In the genomic region with DNA sequence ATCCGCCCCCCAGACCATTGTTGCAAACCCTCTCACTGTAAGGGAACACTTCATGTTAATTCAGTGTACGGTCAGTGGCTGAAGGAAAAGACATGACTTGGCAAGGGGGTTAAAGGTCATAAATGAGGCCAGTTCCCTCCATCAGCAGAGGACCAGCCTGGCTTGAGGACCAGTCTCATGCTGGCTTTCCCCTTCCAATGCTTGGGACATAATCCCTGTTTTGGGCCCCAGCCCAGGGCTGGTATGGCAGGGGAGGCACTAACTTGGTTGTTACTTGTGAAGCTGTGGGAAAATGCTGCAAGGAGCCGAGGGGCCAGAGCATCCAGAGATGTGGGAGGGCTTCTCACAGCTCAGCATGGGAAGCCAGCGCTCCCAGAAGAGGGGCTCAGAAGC, we compare ENCODE assay signal across 13 mouse cellular contexts. TPM values are rescaled to one million over a fixed set of nuclear protein-coding genes. Genes with fewer than 3 reads are reported as not detected.
DNase-seq lines count a peak whose midpoint lies in the region; ATAC-seq and TF ChIP-seq lines count a peak whose summit lies in the region.
"Had no signal": no experiment of that assay in that cellular context is flagged by ENCODE, and none has a peak within 500 bp of the region (broad histone marks: within the 10 kb centered on the region; RNA-seq: fewer than 3 reads in every experiment).

No protein-coding gene starts in this region.

- H3K9ac ChIP-seq in intestine, embryonic 14.5 days (ENCODE audit: low read length) = no peak overlapping the region
- no peak overlapping the region for H3K9ac ChIP-seq in intestine, postnatal 0 days (ENCODE audit: low read depth, low read length)
- no peak overlapping the region for H3K9ac ChIP-seq in embryonic facial prominence, embryonic 12.5 days
- H3K9ac ChIP-seq: forebrain, embryonic 13.5 days had no signal

- H3K9me3 ChIP-seq in intestine, embryonic 14.5 days (ENCODE audit: control insufficient read depth, low read length) = no peaks in the 10 kb centered on the region
- no peaks in the 10 kb centered on the region for H3K9me3 ChIP-seq in intestine, postnatal 0 days (ENCODE audit: control insufficient read depth)
- no peaks in the 10 kb centered on the region for H3K9me3 ChIP-seq in E14TG2a.4 (ENCODE audit: low read length)
- H3K9me3 ChIP-seq in embryonic facial prominence, embryonic 12.5 days = no peaks in the 10 kb centered on the region
- H3K9me3 ChIP-seq: forebrain, embryonic 13.5 days had no signal

- peaks cover 48% of the 10 kb centered on the region for H3K4me1 ChIP-seq in cerebellum, adult 2 months (ENCODE audit: control insufficient read depth, insufficient read depth, low read length)
- peaks cover 5% of the 10 kb centered on the region; the same call in 1 of the 2 replicates for H3K4me1 ChIP-seq in intestine, embryonic 14.5 days (replicated peaks; ENCODE audit: control insufficient read depth, insufficient read depth, low read length)
- no peaks in the 10 kb centered on the region for H3K4me1 ChIP-seq in intestine, postnatal 0 days (replicated peaks; ENCODE audit: control insufficient read depth, insufficient read depth, low read length)
- H3K4me1 ChIP-seq in E14TG2a.4 (replicated peaks; ENCODE audit: low read depth, low read length) = peaks cover 81% of the 10 kb centered on the region
- H3K4me1 ChIP-seq in embryonic facial prominence, embryonic 12.5 days = peaks cover 35% of the 10 kb centered on the region; the same call in 1 of the 2 replicates

- 55% methylated on average over 4 of the region's 4 CpGs for WGBS in cerebellum, adult 2 months
- WGBS in intestine, embryonic 14.5 days = 54% methylated on average over 4 of the region's 4 CpGs
- 74% methylated on average over 4 of the region's 4 CpGs for WGBS in intestine, postnatal 0 days
- WGBS in embryonic facial prominence, embryonic 12.5 days = 80% methylated on average over 4 of the region's 4 CpGs

- peak overlapping the region; percentile 47; the same call in 1 of the 2 replicates for H3K27ac ChIP-seq in cerebellum, adult 2 months (ENCODE audit: insufficient read depth, low read length)
- H3K27ac ChIP-seq in intestine, embryonic 14.5 days (ENCODE audit: low read depth) = peak overlapping the region; percentile 28; the same call in 1 of the 2 replicates
- no peak overlapping the region for H3K27ac ChIP-seq in intestine, postnatal 0 days (ENCODE audit: low read depth, low read length)
- 0 out of 2 replicates have a peak overlapping the region, but pooled peaks have one; percentile 23 for H3K27ac ChIP-seq in embryonic facial prominence, embryonic 12.5 days
- H3K27ac ChIP-seq: forebrain, embryonic 13.5 days had no signal

- H3K4me2 ChIP-seq in intestine, embryonic 14.5 days (ENCODE audit: low read length) = no peak overlapping the region
- H3K4me2 ChIP-seq in intestine, postnatal 0 days (replicated peaks; ENCODE audit: low read depth) = no peak overlapping the region
- H3K4me2 ChIP-seq in embryonic facial prominence, embryonic 12.5 days (replicated peaks) = no peak overlapping the region
- H3K4me2 ChIP-seq: forebrain, embryonic 13.5 days; midbrain, embryonic 11.5 days had no signal

- H3K36me3 ChIP-seq in intestine, embryonic 14.5 days (ENCODE audit: control insufficient read depth, insufficient read depth, low read length) = no peaks in the 10 kb centered on the region
- H3K36me3 ChIP-seq in intestine, postnatal 0 days (ENCODE audit: control insufficient read depth, insufficient read depth) = no peaks in the 10 kb centered on the region
- H3K36me3 ChIP-seq in E14TG2a.4 (ENCODE audit: insufficient read depth, low read length) = no peaks in the 10 kb centered on the region
- no peaks in the 10 kb centered on the region for H3K36me3 ChIP-seq in embryonic facial prominence, embryonic 12.5 days

- no peaks in the 10 kb centered on the region for H3K27me3 ChIP-seq in cerebellum, adult 2 months (ENCODE audit: control insufficient read depth, insufficient read depth, low read length)
- H3K27me3 ChIP-seq in intestine, embryonic 14.5 days (replicated peaks; ENCODE audit: control insufficient read depth, insufficient read depth, low read length) = no peaks in the 10 kb centered on the region
- H3K27me3 ChIP-seq in intestine, postnatal 0 days (replicated peaks; ENCODE audit: control insufficient read depth, insufficient read depth, low read length) = no peaks in the 10 kb centered on the region
- H3K27me3 ChIP-seq in E14TG2a.4 (ENCODE audit: insufficient read depth, low read length) = peaks cover 5% of the 10 kb centered on the region; the same call in 1 of the 2 replicates
- H3K27me3 ChIP-seq in embryonic facial prominence, embryonic 12.5 days = no peaks in the 10 kb centered on the region
- H3K27me3 ChIP-seq: forebrain, embryonic 13.5 days had no signal

- ATAC-seq in intestine, embryonic 14.5 days (replicated peaks; ENCODE audit: low FRiP score, low TSS enrichment, low read depth) = no peak
- ATAC-seq in intestine, postnatal 0 days = no peak
- ATAC-seq in embryonic facial prominence, embryonic 12.5 days (ENCODE audit: insufficient number of reproducible peaks, insufficient read depth, low FRiP score, low TSS enrichment) = no peak
- ATAC-seq: forebrain, embryonic 13.5 days had no signal

- no peak for TF ChIP-seq CTCF in cerebellum, adult 2 months (IDR thresholded peaks at IDR 0.05; ENCODE audit: borderline replicate concordance, insufficient read depth, low read depth, low read length)
- TF ChIP-seq CTCF in intestine, postnatal 0 days (IDR thresholded peaks at IDR 0.05; ENCODE audit: low read depth) = no peak
- no peak for TF ChIP-seq CTCF in E14TG2a.4 (conservative IDR thresholded peaks at IDR 0.05; ENCODE audit: low read length)

- peak in 1 of 2 experiments; percentile 48 for DNase-seq in cerebellum, adult 2 months
- no peak for DNase-seq in cerebellum, postnatal 4 days (ENCODE audit: low spot score in 2 of 2)
- DNase-seq in intestine, embryonic 14.5 days (ENCODE audit: low spot score) = no peak
- no peak for DNase-seq in adrenal gland, adult 2 months
- no peak for DNase-seq in B cell, adult 2 months
- DNase-seq: adrenal gland, postnatal 14 days; kidney, postnatal 4 days; lung, postnatal 10 days had no signal

- H3K4me3 ChIP-seq in cerebellum, adult 2 months (replicated peaks; ENCODE audit: insufficient read depth, low read depth, low read length) = no peak overlapping the region
- no peak overlapping the region for H3K4me3 ChIP-seq in intestine, embryonic 14.5 days (ENCODE audit: low read depth, low read length)
- H3K4me3 ChIP-seq in intestine, postnatal 0 days (ENCODE audit: low read depth, low read length) = no peak overlapping the region
- 0 out of 2 replicates have a peak overlapping the region, but pooled peaks have one; percentile 2 for H3K4me3 ChIP-seq in E14TG2a.4 (replicated peaks; ENCODE audit: low read length)
- H3K4me3 ChIP-seq in embryonic facial prominence, embryonic 12.5 days = no peak overlapping the region
- H3K4me3 ChIP-seq: forebrain, embryonic 13.5 days had no signal

- no peak for TF ChIP-seq POLR2A in cerebellum, adult 2 months (IDR thresholded peaks at IDR 0.05; ENCODE audit: borderline replicate concordance, insufficient read depth, low read length)

RNA-seq across cellular contexts. Expression of a gene that starts 23.8 kb away (rescaled TPM):
- polyA plus RNA-seq in cerebellum, adult 2 months (2012; rRNA removed) = 29.2 and 34.0 TPM in 2 replicates
- 8.2 and 9.1 TPM in 2 replicates for polyA plus RNA-seq in intestine, embryonic 14.5 days (2014; fragmentation: Nextera tagmentation; extraction: Ambion mirVana)
- polyA plus RNA-seq in intestine, postnatal 0 days (2015; fragmentation: Nextera tagmentation; extraction: Ambion mirVana) = 4.2 and 4.7 TPM in 2 replicates
- polyA plus RNA-seq in embryonic facial prominence, embryonic 12.5 days (2016; fragmentation: Nextera tagmentation; extraction: Ambion mirVana) = 9.4 and 9.9 TPM in 2 replicates
- total RNA-seq in adrenal gland, adult 2 months (2021) = 10 to 100 TPM in 1 of 2 experiments, 1 to 10 TPM in 1; 6.0 to 20.3 TPM
- 9.1 and 9.2 TPM in 2 replicates for polyA plus RNA-seq in adrenal gland, adult 2 months (2012; rRNA removed)
